Mouse (Mus musculus) forebrain, embryonic 11.5 days (tissue): ENCODE measurements around the gene Retnlg. TPM values are rescaled to one million over a fixed set of nuclear protein-coding genes. Genes with fewer than 3 reads are reported as not detected.
"Not testable (repeated sequence)": the region's sequence is repeated elsewhere in the genome, so short reads cannot be mapped to it uniquely, and the experiment has no call there.

Experiments
- ATAC-seq: fragments of 200-750 bp; cut with Nextera tagmentation; replicated peaks from 2 replicates; pipeline ENCODE4 v1.8.0; 2017; ENCODE audit warnings: moderate TSS enrichment; ENCODE audit not compliant: low FRiP score
- DNase-seq: peaks from one replicate; pipeline ENCODE4 v3.0.0-alpha.2; 2017; ENCODE audit warnings: low spot score
- H3K27ac ChIP-seq: fragments of 300-500 bp; sonication (generic); 2 replicates; pipeline ENCODE4 v1.5.1; 2014; ENCODE audit warnings: low read depth, low read length
- H3K27me3 ChIP-seq: fragments of 300-500 bp; sonication (generic); 2 replicates; pipeline ENCODE4 v1.6.1; 2014; ENCODE audit warnings: mild to moderate bottlenecking, low read length, mixed read lengths; ENCODE audit not compliant: control insufficient read depth, insufficient read depth
- H3K36me3 ChIP-seq: fragments of 300-500 bp; sonication (generic); 2 replicates; pipeline ENCODE4 v1.6.1; 2014; ENCODE audit warnings: mild to moderate bottlenecking, low read length, moderate library complexity, mixed read lengths; ENCODE audit not compliant: control insufficient read depth, insufficient read depth
- H3K4me1 ChIP-seq: fragments of 300-500 bp; sonication (generic); replicated peaks from 2 replicates; pipeline ENCODE4 v1.6.1; 2014; ENCODE audit warnings: low read length, mixed read lengths; ENCODE audit not compliant: control insufficient read depth, insufficient read depth
- H3K4me2 ChIP-seq: fragments of 300-500 bp; sonication (generic); 2 replicates; pipeline ENCODE4 v1.6.1; 2014; ENCODE audit warnings: low read depth, mild to moderate bottlenecking, low read length, moderate library complexity, mixed read lengths; ENCODE audit not compliant: severe bottlenecking
- H3K4me3 ChIP-seq: fragments of 300-500 bp; sonication (generic); 2 replicates; pipeline ENCODE4 v1.5.1; 2014; ENCODE audit warnings: low read depth, low read length
- H3K9ac ChIP-seq: fragments of 300-500 bp; sonication (generic); 2 replicates; pipeline ENCODE4 v1.6.1; 2014; ENCODE audit warnings: low read length
- H3K9me3 ChIP-seq: fragments of 300-500 bp; sonication (generic); 2 replicates; pipeline ENCODE4 v1.6.1; 2016; ENCODE audit warnings: low read length, mixed read lengths; ENCODE audit not compliant: control insufficient read depth
- WGBS: fragments of 180-500 bp; shearing (Covaris S2); extraction: QIAGEN DNeasy Blood & Tissue Kit; methylation state at CpG from one replicate; pipeline ENCODE4 v1.1.7; 2014; 5-methylcytosine and 5-hydroxymethylcytosine counted together
- polyA plus RNA-seq: library from polyadenylated mRNA; unstranded; fragments of >200 nt; fragmentation: Nextera tagmentation; extraction: Ambion mirVana; gene quantifications from 2 replicates; pipeline ENCODE4 v1.2.1, GENCODE M21; 2014

Retnlg gene
- not detected in 2 replicates for polyA plus RNA-seq

- Histone ChIP-seq H3K36me3 (no peaks in the 10 kb centered on the region), H3K27ac (no peak within 1 kb of the TSS), H3K27me3 (no peaks in the 10 kb centered on the region), H3K4me2 (no peak within 1 kb of the TSS), H3K9ac (no peak within 1 kb of the TSS), H3K9me3 (no peaks in the 10 kb centered on the region), H3K4me3 (no peak within 1 kb of the TSS), H3K4me1 (no peaks in the 10 kb centered on the region)
- WGBS = 89% methylated on average over 4 of the region's 4 CpGs
- no peak for DNase-seq
- no peak for ATAC-seq
These were observed at the start of gene Retnlg for GRCm38 (mm10) chr16:48872321-48872720. Gene Retnlg, plus strand, starts transcription at chr16:48872621.

GRCm38 (mm10) chr16:48826474-48826873, 45.9 kb upstream of the Retnlg start:
- H3K9me3 ChIP-seq = no peaks in the 10 kb centered on the region
- H3K27me3 ChIP-seq = no peaks in the 10 kb centered on the region
- WGBS = 88% methylated on average over 3 of the region's 3 CpGs
- ATAC-seq = no peak
- no peak overlapping the region for H3K4me2 ChIP-seq
- DNase-seq = no peak
- no peak overlapping the region for H3K27ac ChIP-seq
- H3K36me3 ChIP-seq = no peaks in the 10 kb centered on the region
- no peaks in the 10 kb centered on the region for H3K4me1 ChIP-seq
- H3K4me3 ChIP-seq = no peak overlapping the region
- H3K9ac ChIP-seq = no peak overlapping the region

- Histone ChIP-seq H3K27me3 (no peaks in the 10 kb centered on the region), H3K9me3 (no peaks in the 10 kb centered on the region), H3K27ac (no peak overlapping the region), H3K4me3 (no peak overlapping the region), H3K9ac (no peak overlapping the region), H3K4me2 (no peak overlapping the region), H3K36me3 (no peaks in the 10 kb centered on the region), H3K4me1 (no peaks in the 10 kb centered on the region)
- no peak for DNase-seq
- 86% methylated on average over 1 of the region's 1 CpGs for WGBS
- ATAC-seq = no peak
These were observed 44.8 kb upstream of the Retnlg start for GRCm38 (mm10) chr16:48827625-48828024.

GRCm38 (mm10) chr16:48829060-48829459, 43.4 kb upstream of the Retnlg start:
- H3K27ac ChIP-seq = no peak overlapping the region
- WGBS = 87% methylated on average over 4 of the region's 4 CpGs
- ATAC-seq = no peak
- H3K4me1 ChIP-seq = no peaks in the 10 kb centered on the region
- H3K9me3 ChIP-seq = no peaks in the 10 kb centered on the region
- no peak overlapping the region for H3K9ac ChIP-seq
- H3K27me3 ChIP-seq = no peaks in the 10 kb centered on the region
- no peak overlapping the region for H3K4me3 ChIP-seq
- no peaks in the 10 kb centered on the region for H3K36me3 ChIP-seq
- DNase-seq = no peak
- no peak overlapping the region for H3K4me2 ChIP-seq

- H3K36me3 ChIP-seq = no peaks in the 10 kb centered on the region
- no peaks in the 10 kb centered on the region for H3K9me3 ChIP-seq
- no peaks in the 10 kb centered on the region for H3K4me1 ChIP-seq
- no peak overlapping the region for H3K9ac ChIP-seq
- WGBS = 93% methylated on average over 7 of the region's 8 CpGs
- H3K27me3 ChIP-seq = no peaks in the 10 kb centered on the region
- no peak overlapping the region for H3K27ac ChIP-seq
- ATAC-seq = no peak
- H3K4me3 ChIP-seq = no peak overlapping the region
- no peak for DNase-seq
- H3K4me2 ChIP-seq = no peak overlapping the region
These were observed 40.4 kb upstream of the Retnlg start for GRCm38 (mm10) chr16:48832055-48832454.

- H3K4me2 ChIP-seq, H3K27ac ChIP-seq, DNase-seq, H3K36me3 ChIP-seq, H3K9me3 ChIP-seq, H3K9ac ChIP-seq, ATAC-seq, H3K4me3 ChIP-seq, H3K4me1 ChIP-seq, H3K27me3 ChIP-seq: not testable (repeated sequence)
- WGBS = 65% methylated on average over 1 of the region's 1 CpGs
These were observed 38.8 kb upstream of the Retnlg start for GRCm38 (mm10) chr16:48833626-48834025.

- WGBS = 91% methylated on average over 3 of the region's 3 CpGs
These were observed 30.2 kb upstream of the Retnlg start, which contains the start of gene Retnla for GRCm38 (mm10) chr16:48842266-48842665. Gene Retnla, plus strand, starts transcription at chr16:48842551.

GRCm38 (mm10) chr16:48843671-48844386, 28.6 kb upstream of the Retnlg start:
- ATAC-seq = no peak
- H3K27me3 ChIP-seq = no peaks in the 10 kb centered on the region
- H3K27ac ChIP-seq = no peak overlapping the region
- no peaks in the 10 kb centered on the region for H3K36me3 ChIP-seq
- 90% methylated on average over 4 of the region's 4 CpGs for WGBS
- no peak overlapping the region for H3K9ac ChIP-seq
- H3K9me3 ChIP-seq = no peaks in the 10 kb centered on the region
- H3K4me1 ChIP-seq = no peaks in the 10 kb centered on the region
- H3K4me3 ChIP-seq = no peak overlapping the region
- H3K4me2 ChIP-seq = no peak overlapping the region
- no peak for DNase-seq

More at GRCm38 (mm10) chr16:48842266-48842665, 30.2 kb upstream of the Retnlg start, which contains the start of gene Retnla:
- no peaks in the 10 kb centered on the region for H3K9me3 ChIP-seq
- H3K27me3 ChIP-seq = no peaks in the 10 kb centered on the region
- no peaks in the 10 kb centered on the region for H3K36me3 ChIP-seq
- H3K4me1 ChIP-seq = no peaks in the 10 kb centered on the region
- no peak for ATAC-seq
- no peak within 1 kb of the TSS for H3K9ac ChIP-seq
- H3K27ac ChIP-seq = no peak within 1 kb of the TSS
- no peak within 1 kb of the TSS for H3K4me3 ChIP-seq
- DNase-seq = no peak
- H3K4me2 ChIP-seq = no peak within 1 kb of the TSS

GRCm38 (mm10) chr16:48865004-48865403, 7.4 kb upstream of the Retnlg start:
- 86% methylated on average over 1 of the region's 1 CpGs for WGBS

More at GRCm38 (mm10) chr16:48865004-48865403, 7.4 kb upstream of the Retnlg start:
- not testable (repeated sequence) for H3K9ac ChIP-seq, H3K9me3 ChIP-seq, H3K36me3 ChIP-seq, H3K27me3 ChIP-seq, H3K4me3 ChIP-seq, H3K4me2 ChIP-seq, H3K4me1 ChIP-seq, DNase-seq, H3K27ac ChIP-seq, ATAC-seq
